Mouse (Mus musculus) neural tube, embryonic 15.5 days (tissue): ENCODE results near the gene Rap1gap. TPM values are rescaled to one million over a fixed set of nuclear protein-coding genes. Genes with fewer than 3 reads are reported as not detected.

ENCODE experiments used
- ATAC-seq: fragments of 200-750 bp; cut with Nextera tagmentation; 2 replicates; pipeline ENCODE4 v1.8.0; 2017; ENCODE audit warnings: mild to moderate bottlenecking, moderate TSS enrichment, moderate library complexity; ENCODE audit not compliant: low FRiP score
- H3K27ac ChIP-seq: fragments of 300-500 bp; sonication (generic); replicated peaks from 2 replicates; pipeline ENCODE4 v1.5.1; 2015; ENCODE audit warnings: mild to moderate bottlenecking, inconsistent platforms
- H3K27me3 ChIP-seq: fragments of 300-500 bp; sonication (generic); replicated peaks from 2 replicates; pipeline ENCODE4 v1.6.1; 2015; ENCODE audit warnings: inconsistent platforms
- H3K36me3 ChIP-seq: fragments of 300-500 bp; sonication (generic); 2 replicates; pipeline ENCODE4 v1.6.1; 2015; ENCODE audit warnings: inconsistent platforms
- H3K4me1 ChIP-seq: fragments of 300-500 bp; sonication (generic); 2 replicates; pipeline ENCODE4 v1.6.1; 2015; ENCODE audit warnings: inconsistent platforms
- H3K4me2 ChIP-seq: fragments of 300-500 bp; sonication (generic); 2 replicates; pipeline ENCODE4 v1.6.1; 2015; ENCODE audit warnings: inconsistent platforms, mild to moderate bottlenecking, moderate library complexity
- H3K4me3 ChIP-seq: fragments of 300-500 bp; sonication (generic); replicated peaks from 2 replicates; pipeline ENCODE4 v1.5.1; 2015; ENCODE audit warnings: mild to moderate bottlenecking, inconsistent platforms
- H3K9ac ChIP-seq: fragments of 300-500 bp; sonication (generic); replicated peaks from 2 replicates; pipeline ENCODE4 v1.6.1; 2015; ENCODE audit warnings: mild to moderate bottlenecking, inconsistent platforms
- H3K9me3 ChIP-seq: fragments of 300-500 bp; sonication (generic); replicated peaks from 2 replicates; pipeline ENCODE4 v1.6.1; 2016; ENCODE audit warnings: inconsistent platforms
- WGBS: fragments of 180-500 bp; shearing (Covaris S2); methylation state at CpG from one replicate; pipeline ENCODE4 v1.1.7; 2015; ENCODE audit warnings: mixed read lengths; 5-methylcytosine and 5-hydroxymethylcytosine counted together
- polyA plus RNA-seq: library from polyadenylated mRNA; unstranded; fragments of >200 nt; fragmentation: Nextera tagmentation; extraction: Ambion mirVana; gene quantifications from 2 replicates; pipeline ENCODE4 v1.2.1, GENCODE M21; 2015

The Rap1gap gene
- polyA plus RNA-seq, 1 experiment from 2014 or later = 106 TPM

DNA sequence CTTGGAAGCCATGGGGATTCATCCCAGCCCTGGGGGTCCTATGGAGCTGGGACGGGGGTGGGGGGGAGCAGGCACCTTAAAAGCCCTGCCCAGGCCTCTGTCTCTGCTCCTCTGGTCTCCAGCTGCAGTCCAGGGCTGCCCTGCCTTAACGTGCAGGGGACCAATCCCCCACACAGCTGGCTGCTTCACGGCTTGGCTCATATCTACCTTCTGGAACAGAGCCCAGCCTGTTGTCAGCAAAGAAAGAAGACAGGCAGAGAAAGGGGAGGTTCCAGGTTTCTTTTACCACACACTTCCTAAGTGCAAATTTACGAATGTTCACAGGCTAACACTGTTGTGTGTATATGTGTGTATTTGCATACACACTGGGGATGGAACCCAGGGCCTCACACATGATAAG is 31.4 kb downstream of the Rap1gap start:
- Histone ChIP-seq H3K9me3 (no peaks in the 10 kb centered on the region), H3K27me3 (no peaks in the 10 kb centered on the region), H3K4me2 (no peak overlapping the region), H3K4me1 (peaks cover 36% of the 10 kb centered on the region), H3K36me3 (no peaks in the 10 kb centered on the region), H3K4me3 (no peak overlapping the region), H3K9ac (no peak overlapping the region), H3K27ac (peak overlapping the region; percentile 37)
- 22% methylated on average over 4 of the region's 4 CpGs for whole genome bisulfite sequencing
- ATAC-seq = no peak

DNA sequence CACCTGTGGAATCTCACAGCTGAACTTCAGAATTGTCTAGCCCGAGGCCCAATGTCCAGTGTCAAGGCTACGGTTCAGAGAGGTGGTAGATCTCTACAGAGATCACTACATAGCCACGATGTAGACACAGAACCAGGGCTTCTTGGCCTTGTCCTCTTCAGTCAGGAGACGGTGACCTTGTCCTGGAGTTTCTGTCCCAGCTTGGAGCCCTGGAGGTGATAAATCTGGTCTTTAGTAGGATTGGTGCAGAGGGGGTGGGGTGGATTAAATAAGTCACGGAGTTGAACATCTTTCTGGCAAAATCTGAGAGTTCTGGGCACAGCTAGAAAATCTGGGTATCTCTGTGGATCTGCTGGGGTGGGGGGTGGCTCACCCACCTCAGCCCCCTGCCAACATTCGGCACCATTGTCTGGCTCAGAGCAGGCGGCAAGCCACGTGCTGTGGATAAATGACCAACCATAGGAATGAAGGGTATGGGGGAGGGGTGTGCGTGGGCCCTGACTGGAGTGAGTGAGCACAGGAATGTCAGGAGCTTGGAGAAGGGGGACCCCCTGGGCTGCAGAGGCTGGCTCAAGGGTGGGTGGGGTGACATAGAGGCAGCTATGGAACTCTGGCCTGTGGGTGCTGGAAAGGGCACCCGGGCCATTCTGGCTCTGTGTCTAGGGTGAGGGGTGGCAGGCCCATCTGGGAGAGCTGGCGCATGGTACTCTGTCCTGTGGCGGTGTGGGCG is 32.8 kb downstream of the Rap1gap start:
- H3K4me2 ChIP-seq = no peak overlapping the region
- no peak for ATAC-seq
- no peaks in the 10 kb centered on the region for H3K9me3 ChIP-seq
- no peak overlapping the region for H3K9ac ChIP-seq
- H3K27me3 ChIP-seq = no peaks in the 10 kb centered on the region
- H3K4me3 ChIP-seq = no peak overlapping the region
- H3K4me1 ChIP-seq = peaks cover 36% of the 10 kb centered on the region
- no peaks in the 10 kb centered on the region for H3K36me3 ChIP-seq
- WGBS = 64% methylated on average over 13 of the region's 13 CpGs
- no peak overlapping the region for H3K27ac ChIP-seq

DNA sequence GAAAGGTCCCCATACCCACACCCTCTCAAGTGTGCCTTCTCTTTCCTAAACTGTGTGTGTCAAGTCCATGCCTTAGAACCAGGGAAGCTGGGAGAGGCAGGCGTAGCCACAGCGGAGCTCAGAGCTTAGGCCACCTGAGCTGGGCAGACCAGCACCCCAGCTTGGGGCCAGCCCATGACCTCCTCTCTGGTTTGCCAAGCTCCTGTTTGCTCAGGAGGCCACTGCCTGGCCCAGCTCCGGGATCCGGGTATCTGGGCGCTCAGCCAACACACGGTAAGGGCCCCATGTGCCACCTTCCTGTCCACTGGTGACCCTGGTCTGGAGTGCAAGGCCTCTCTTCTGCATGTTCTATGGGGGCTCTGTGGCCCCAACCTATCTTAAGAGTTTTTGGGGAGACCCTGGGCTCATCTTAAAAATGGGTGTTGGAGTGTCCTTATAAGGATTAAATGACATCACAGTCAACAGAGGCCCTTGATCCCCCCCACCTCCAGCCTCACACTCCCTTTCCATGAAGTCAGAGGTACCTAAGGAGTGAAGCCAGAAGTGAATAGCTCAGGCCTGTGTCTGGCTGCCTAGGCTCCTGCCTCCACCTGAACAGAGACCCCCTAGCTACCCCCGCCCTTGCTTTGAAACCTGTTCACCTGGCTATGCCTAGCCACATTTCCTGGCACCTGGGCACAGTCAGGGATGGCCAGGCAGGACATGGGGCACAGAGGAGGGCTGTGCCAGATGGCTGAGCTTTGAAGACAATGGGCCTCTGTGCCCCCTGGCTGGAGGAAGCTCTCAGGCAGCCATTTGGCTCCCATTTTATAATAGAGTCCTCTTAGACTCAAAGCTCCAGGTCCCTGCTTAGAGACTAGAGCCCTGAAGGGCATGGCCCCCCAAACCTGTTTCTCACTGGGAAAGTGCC is 33.8 kb downstream of the Rap1gap start:
- no peaks in the 10 kb centered on the region for H3K36me3 ChIP-seq
- peaks cover 36% of the 10 kb centered on the region for H3K4me1 ChIP-seq
- no peak overlapping the region for H3K4me3 ChIP-seq
- no peaks in the 10 kb centered on the region for H3K9me3 ChIP-seq
- H3K4me2 ChIP-seq = no peak overlapping the region
- 0 out of 2 replicates have a peak, but pooled peaks have one; percentile 16 for ATAC-seq
- H3K27ac ChIP-seq = 0 out of 2 replicates have a peak overlapping the region, but pooled peaks have one; percentile 23
- H3K27me3 ChIP-seq = no peaks in the 10 kb centered on the region
- 80% methylated on average over 7 of the region's 7 CpGs for WGBS
- H3K9ac ChIP-seq = no peak overlapping the region

DNA sequence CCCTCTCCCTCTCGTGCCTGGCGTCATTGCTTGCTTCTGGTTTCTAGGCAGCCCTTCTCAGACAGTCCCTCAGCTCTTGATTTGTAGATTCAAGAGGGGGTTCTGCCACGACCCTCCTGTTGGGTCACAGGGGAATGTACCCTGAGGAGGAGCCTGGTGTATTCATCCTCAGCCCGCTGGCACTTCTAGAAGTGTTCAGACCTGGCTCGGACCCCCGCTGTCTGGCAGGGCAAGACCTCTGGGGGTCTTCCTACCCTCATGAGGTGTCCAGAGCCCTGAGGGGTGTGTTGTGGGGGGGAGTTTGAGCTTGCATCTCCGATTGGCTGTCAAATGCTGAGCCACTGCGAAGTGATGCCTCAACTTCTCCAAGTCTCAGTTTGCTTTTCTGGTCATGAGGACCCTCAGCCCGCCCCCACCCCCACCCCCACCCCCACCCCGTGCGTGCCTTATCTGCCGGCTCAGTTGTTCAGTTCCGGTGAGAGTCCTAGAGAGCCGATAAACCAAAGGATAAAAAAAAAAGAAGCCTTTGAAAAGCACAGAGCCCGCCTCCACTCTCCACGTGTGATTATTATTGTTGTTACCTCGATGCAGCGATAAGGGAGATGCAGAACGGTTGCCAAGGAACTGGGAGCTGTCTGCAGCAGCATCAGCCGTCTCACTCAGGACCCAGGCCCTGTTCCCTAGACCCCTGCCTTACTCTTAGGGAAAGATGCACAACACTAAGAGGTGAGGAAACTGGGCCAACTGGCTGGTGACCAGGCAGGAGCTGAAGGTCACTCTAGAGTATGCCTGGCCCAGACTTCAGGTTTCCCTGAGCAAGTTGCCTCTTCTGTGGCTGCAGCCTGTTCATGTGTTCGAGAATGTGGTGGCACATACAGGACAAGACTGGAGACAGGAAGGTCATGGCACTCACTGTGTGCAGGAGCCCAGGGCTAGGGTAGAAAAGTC is 35.0 kb downstream of the Rap1gap start:
- peaks cover 36% of the 10 kb centered on the region for H3K4me1 ChIP-seq
- no peaks in the 10 kb centered on the region for H3K27me3 ChIP-seq
- H3K9me3 ChIP-seq = no peaks in the 10 kb centered on the region
- H3K27ac ChIP-seq = no peak overlapping the region
- no peak for ATAC-seq
- WGBS = 54% methylated on average over 21 of the region's 21 CpGs
- no peak overlapping the region for H3K4me2 ChIP-seq
- no peaks in the 10 kb centered on the region for H3K36me3 ChIP-seq
- no peak overlapping the region for H3K4me3 ChIP-seq
- H3K9ac ChIP-seq = no peak overlapping the region

DNA sequence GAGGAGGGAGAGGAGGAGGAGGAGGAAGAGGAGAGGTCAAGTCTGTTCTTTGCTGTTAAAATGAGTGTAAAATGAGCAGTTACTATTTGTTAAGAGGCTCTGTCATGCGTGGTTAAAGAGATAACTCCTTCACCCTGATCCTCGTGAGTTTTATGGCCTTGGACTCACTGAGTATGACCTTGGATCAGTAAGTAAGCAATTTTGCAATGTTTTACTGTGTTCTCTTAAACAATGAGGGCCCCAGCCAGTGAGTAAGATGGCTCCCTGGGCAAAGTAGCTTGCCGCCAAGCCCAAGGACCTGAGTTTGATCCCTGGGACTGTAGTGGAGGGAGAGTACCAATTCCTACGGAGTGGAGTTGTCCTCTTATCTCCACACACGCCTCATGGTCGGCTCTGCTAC is 36.4 kb downstream of the Rap1gap start:
- Histone ChIP-seq H3K27me3 (no peaks in the 10 kb centered on the region), H3K4me3 (no peak overlapping the region), H3K36me3 (0 out of 2 replicates have a peak, but pooled peaks cover 5% of the 10 kb centered on the region), H3K9ac (no peak overlapping the region), H3K9me3 (no peaks in the 10 kb centered on the region), H3K27ac (no peak overlapping the region), H3K4me2 (no peak overlapping the region), H3K4me1 (peaks cover 35% of the 10 kb centered on the region)
- ATAC-seq = no peak
- WGBS = 73% methylated on average over 6 of the region's 6 CpGs

DNA sequence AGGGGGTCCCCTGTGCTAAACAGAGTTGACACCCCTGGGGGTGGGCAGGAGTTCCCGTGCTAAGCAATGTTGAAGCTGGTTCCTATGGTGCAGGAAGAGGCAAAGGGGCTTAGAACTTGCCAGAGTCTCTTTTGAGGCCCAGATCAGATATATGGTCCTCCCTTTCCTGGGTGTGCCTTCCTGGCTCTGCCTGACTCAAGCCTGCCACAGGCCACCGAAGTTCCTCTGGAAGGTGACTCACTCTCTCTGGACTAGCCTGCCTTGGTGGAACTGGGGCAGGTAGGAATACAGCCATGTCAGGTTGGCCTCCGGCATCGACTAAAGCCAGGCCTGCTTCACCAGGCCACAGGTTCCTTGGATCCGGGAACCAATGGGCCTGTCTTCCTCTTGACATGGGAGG is 38.6 kb downstream of the Rap1gap start:
- ATAC-seq = no peak
- H3K27me3 ChIP-seq = no peaks in the 10 kb centered on the region
- 91% methylated on average over 5 of the region's 5 CpGs for WGBS
- H3K27ac ChIP-seq = no peak overlapping the region
- H3K36me3 ChIP-seq = 0 out of 2 replicates have a peak, but pooled peaks cover 5% of the 10 kb centered on the region
- no peaks in the 10 kb centered on the region for H3K9me3 ChIP-seq
- no peak overlapping the region for H3K4me3 ChIP-seq
- no peak overlapping the region for H3K4me2 ChIP-seq
- no peak overlapping the region for H3K9ac ChIP-seq
- H3K4me1 ChIP-seq = peaks cover 40% of the 10 kb centered on the region

DNA sequence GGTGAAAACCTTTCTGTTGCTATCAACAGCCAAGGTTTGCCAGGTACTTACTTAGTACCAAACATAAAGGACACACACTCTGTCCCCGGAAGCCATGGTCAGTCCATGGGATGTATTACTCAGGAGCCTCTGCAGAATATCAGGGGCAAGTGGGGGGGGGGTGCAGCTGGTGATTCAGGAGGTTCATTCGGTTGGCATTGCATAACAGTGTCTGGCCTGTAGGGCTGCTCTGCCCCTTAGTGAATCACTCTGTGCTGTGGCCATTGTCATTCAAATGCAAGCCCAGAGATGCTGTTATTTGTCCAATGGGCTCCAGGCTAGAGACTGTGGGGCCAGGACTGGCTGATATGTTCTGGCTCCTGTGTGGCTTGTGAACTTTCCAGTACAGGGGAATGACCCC is 40.0 kb downstream of the Rap1gap start:
- H3K27ac ChIP-seq = no peak overlapping the region
- H3K4me3 ChIP-seq = no peak overlapping the region
- H3K4me1 ChIP-seq = peaks cover 42% of the 10 kb centered on the region
- H3K36me3 ChIP-seq = 0 out of 2 replicates have a peak, but pooled peaks cover 5% of the 10 kb centered on the region
- no peak overlapping the region for H3K9ac ChIP-seq
- no peaks in the 10 kb centered on the region for H3K27me3 ChIP-seq
- ATAC-seq = no peak
- WGBS = 48% methylated on average over 2 of the region's 2 CpGs
- H3K4me2 ChIP-seq = no peak overlapping the region
- no peaks in the 10 kb centered on the region for H3K9me3 ChIP-seq

DNA sequence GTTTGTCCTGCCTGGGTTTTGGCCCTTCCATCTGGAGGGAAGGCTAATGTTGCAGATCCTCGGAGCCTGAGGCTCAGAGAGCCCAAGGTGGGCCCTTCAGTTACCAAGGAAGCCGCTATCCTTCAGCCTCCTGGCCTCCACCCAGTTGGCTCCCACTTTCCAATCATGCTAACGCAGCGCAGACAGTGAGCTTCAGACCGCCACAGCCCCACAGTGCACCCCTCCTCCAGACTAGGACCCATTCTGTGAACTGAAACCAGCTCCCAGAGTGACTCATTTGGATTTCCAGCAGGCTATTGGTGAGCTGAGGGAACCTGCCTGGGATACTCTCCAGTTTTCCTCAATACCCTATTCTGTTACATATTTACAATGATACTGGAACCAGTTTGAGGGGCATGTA is 40.9 kb downstream of the Rap1gap start:
- Histone ChIP-seq H3K4me1 (peaks cover 41% of the 10 kb centered on the region), H3K4me2 (no peak overlapping the region), H3K27ac (no peak overlapping the region), H3K4me3 (no peak overlapping the region), H3K9me3 (no peaks in the 10 kb centered on the region), H3K36me3 (0 out of 2 replicates have a peak, but pooled peaks cover 5% of the 10 kb centered on the region), H3K27me3 (no peaks in the 10 kb centered on the region), H3K9ac (no peak overlapping the region)
- 66% methylated on average over 5 of the region's 5 CpGs for WGBS
- no peak for ATAC-seq

DNA sequence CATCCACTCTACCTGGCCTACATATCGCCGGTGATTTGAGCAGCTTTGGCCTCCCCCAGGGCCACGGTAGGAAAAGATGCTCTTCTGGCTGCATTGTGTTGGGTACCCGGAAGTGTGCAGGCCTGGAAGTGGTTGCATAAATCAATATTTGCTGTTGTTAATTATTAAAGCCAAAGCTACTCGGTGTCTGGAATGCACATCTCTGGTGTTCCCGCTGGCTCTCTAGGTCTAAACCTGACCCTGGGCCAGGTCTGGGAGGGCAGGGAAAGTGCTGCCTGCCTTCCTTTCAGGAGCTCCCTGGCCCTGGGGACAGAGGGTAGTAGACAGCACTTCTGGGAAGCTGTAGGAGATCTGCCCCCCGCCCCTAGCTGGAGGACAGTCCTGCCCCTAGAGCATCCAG is 42.0 kb downstream of the Rap1gap start:
- no peak for ATAC-seq
- peak overlapping the region; percentile 91 for H3K4me2 ChIP-seq
- H3K27ac ChIP-seq = 0 out of 2 replicates have a peak overlapping the region, but pooled peaks have one; percentile 30
- H3K4me1 ChIP-seq = peaks cover 41% of the 10 kb centered on the region
- H3K9me3 ChIP-seq = no peaks in the 10 kb centered on the region
- no peak overlapping the region for H3K9ac ChIP-seq
- 0 out of 2 replicates have a peak, but pooled peaks cover 5% of the 10 kb centered on the region for H3K36me3 ChIP-seq
- no peaks in the 10 kb centered on the region for H3K27me3 ChIP-seq
- no peak overlapping the region for H3K4me3 ChIP-seq
- 62% methylated on average over 7 of the region's 7 CpGs for WGBS

DNA sequence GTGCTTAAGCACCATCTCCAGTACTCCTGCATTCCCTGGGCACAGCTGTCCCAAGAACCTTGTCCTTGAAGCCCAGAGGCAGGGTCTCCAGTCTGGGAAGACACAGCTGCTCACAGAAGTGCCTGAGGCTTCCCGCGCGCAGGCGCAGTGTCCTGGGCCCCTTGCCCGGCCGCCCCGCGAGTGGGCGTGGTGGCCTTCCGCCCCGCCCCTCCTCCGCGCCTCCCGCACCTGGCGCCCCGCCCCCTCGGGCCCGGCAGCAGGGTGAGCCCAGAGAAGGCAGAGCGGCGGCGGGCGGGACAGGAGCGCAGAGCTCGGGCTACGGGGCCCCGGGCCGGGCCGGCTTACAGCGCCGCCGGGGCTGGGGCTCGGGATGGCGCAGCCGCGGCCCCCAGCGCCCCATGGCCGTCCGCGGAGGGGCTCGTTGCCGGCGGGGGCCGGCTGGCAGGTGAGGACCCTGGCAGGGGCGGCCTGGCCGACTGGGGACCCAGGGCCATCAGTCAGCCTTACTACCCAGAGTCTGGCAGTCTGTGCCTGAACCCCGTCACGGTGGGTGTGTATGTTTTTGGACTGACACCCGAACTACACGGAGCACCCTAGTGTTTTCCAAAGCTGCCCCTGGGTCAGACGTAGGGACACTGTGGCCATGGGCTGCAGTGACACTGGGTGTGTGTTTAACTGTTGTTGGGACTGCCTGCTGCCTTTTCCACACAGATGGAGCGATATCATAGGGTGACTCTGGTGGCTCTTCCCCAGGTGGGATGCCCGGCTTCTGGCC is 42.9 kb downstream of the Rap1gap start:
- Histone ChIP-seq H3K36me3 (0 out of 2 replicates have a peak, but pooled peaks cover 5% of the 10 kb centered on the region), H3K9ac (peak overlapping the region; percentile 73), H3K27me3 (no peaks in the 10 kb centered on the region), H3K4me2 (peak overlapping the region; percentile 91), H3K4me1 (peaks cover 41% of the 10 kb centered on the region), H3K27ac (0 out of 2 replicates have a peak overlapping the region, but pooled peaks have one; percentile 30), H3K4me3 (peak overlapping the region; percentile 56), H3K9me3 (no peaks in the 10 kb centered on the region)
- ATAC-seq = peak; percentile 78
- 3% methylated on average over 43 of the region's 52 CpGs for WGBS
